9 mouse cellular contexts compared by ENCODE assay signal in the genomic region with DNA sequence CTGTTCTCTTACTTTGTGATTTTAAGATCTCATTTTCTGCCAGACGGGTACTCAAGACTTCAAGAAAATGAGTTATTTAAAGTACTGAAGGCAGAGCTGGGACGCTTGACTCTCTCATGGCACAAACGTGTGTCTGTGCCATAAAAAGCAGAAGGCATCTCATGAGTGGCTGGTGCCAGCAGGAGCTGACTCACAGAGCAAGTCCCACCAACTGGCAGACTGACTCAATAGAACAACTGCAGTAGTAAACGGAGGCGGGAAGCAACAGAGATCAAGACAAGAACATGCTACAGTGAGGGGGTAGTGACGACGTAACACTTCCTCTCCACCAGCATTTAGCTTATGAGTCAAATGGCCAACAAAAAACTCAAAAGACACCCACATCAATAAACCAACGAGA. TPM values are rescaled to one million over a fixed set of nuclear protein-coding genes. Genes with fewer than 3 reads are reported as not detected.
DNase-seq lines count a peak whose midpoint lies in the region; ATAC-seq and TF ChIP-seq lines count a peak whose summit lies in the region.
"Had no signal": no experiment of that assay in that cellular context is flagged by ENCODE, and none has a peak within 500 bp of the region (broad histone marks: within the 10 kb centered on the region; RNA-seq: fewer than 3 reads in every experiment).

No protein-coding gene starts in this region.

- peaks cover 9% of the 10 kb centered on the region; the same call in 1 of the 2 replicates for H3K4me1 ChIP-seq in kidney, postnatal 0 days (replicated peaks; ENCODE audit: insufficient read depth, low read length)

- no peaks in the 10 kb centered on the region for H3K27me3 ChIP-seq in kidney, postnatal 0 days (ENCODE audit: insufficient read depth, low read length)

- no peak for DNase-seq in kidney, postnatal 0 days (ENCODE audit: low spot score)
- no peak for DNase-seq in kidney, postnatal 4 days
- peak; percentile 50 for DNase-seq in brain, embryonic 18.5 days (ENCODE audit: low read depth, low spot score)
- DNase-seq in layer of hippocampus, adult 9-11 months: peak; percentile 93
- DNase-seq in telencephalon, adult 2 months (ENCODE audit: low read depth, low spot score): peak; percentile 97
- DNase-seq in urinary bladder, postnatal 10 days (ENCODE audit: low spot score): no peak
- DNase-seq in urinary bladder, adult 2 months (ENCODE audit: low spot score): no peak
- DNase-seq: cerebellum, adult 8-10 months; lung, embryonic 14.5 days had no signal

- no peaks in the 10 kb centered on the region for H3K9me3 ChIP-seq in kidney, postnatal 0 days (replicated peaks; ENCODE audit: low read length)

- no peak overlapping the region for H3K9ac ChIP-seq in kidney, postnatal 0 days (ENCODE audit: low read depth, low read length)
- H3K9ac ChIP-seq: lung, embryonic 14.5 days had no signal

- H3K4me3 ChIP-seq in kidney, postnatal 0 days (replicated peaks; ENCODE audit: low read depth, low read length): no peak overlapping the region

- no peak overlapping the region for H3K4me2 ChIP-seq in kidney, postnatal 0 days (ENCODE audit: low read length)
- H3K4me2 ChIP-seq: lung, embryonic 14.5 days had no signal

- 60% methylated on average over 8 of the region's 8 CpGs for WGBS in kidney, postnatal 0 days

- no peak for TF ChIP-seq CTCF in kidney, postnatal 0 days (IDR thresholded peaks at IDR 0.05; ENCODE audit: low read depth)

- no peaks in the 10 kb centered on the region for H3K36me3 ChIP-seq in kidney, postnatal 0 days (ENCODE audit: insufficient read depth, low read length)

- peak overlapping the region; percentile 31; the same call in 1 of the 2 replicates for H3K27ac ChIP-seq in kidney, postnatal 0 days

- ATAC-seq in kidney, postnatal 0 days (replicated peaks; ENCODE audit: low FRiP score, low read depth): no peak

RNA-seq across cellular contexts. Expression of a gene that starts 12.8 kb away (rescaled TPM):
- 38.0 and 46.3 TPM in 2 replicates for polyA plus RNA-seq in kidney, postnatal 0 days (2015; fragmentation: Nextera tagmentation; extraction: Ambion mirVana)
- polyA plus RNA-seq in urinary bladder, adult 2 months (2012; rRNA removed): 13.2 and 14.4 TPM in 2 replicates

RNA-seq across cellular contexts. Expression of a gene that starts 13.1 kb away (rescaled TPM):
- 2.9 and 3.1 TPM in 2 replicates for polyA plus RNA-seq in kidney, postnatal 0 days (2015; fragmentation: Nextera tagmentation; extraction: Ambion mirVana)
- 0.91 and 1.7 TPM in 2 replicates for polyA plus RNA-seq in urinary bladder, adult 2 months (2012; rRNA removed)

Comparison
In these comparisons a context has a peak if more than half of its experiments do, and no peak if none do; other contexts are left out.
1. DNase-seq: peak in brain, embryonic 18.5 days (single experiment), layer of hippocampus, adult 9-11 months (single experiment) and telencephalon, adult 2 months (single experiment); none in kidney, postnatal 0 days (single experiment), kidney, postnatal 4 days (0 of 2), urinary bladder, postnatal 10 days (single experiment) and urinary bladder, adult 2 months (single experiment).